Mouse (Mus musculus) ES-Bruce4 (cell line): Measurements from ENCODE around the gene Cdc42ep2.

Source experiments
- CTCF ChIP-seq: IDR thresholded peaks from one replicate; pipeline ENCODE4 v1.8.1; 2011; ENCODE audit warnings: low read depth, low read length
- POLR2A ChIP-seq: IDR thresholded peaks from one replicate; pipeline ENCODE4 v1.8.1; 2011; ENCODE audit warnings: low read length; ENCODE audit not compliant: insufficient read depth

GRCm38 (mm10) chr19:5965910-5966309 is 41.3 kb upstream of the Cdc42ep2 start:
- TF ChIP-seq CTCF: no peak
- no peak for TF ChIP-seq POLR2A
